Mouse (Mus musculus) limb, embryonic 14.5 days (tissue): Measurements from ENCODE around the gene Lsg1. TPM values are rescaled to one million over a fixed set of nuclear protein-coding genes. Genes with fewer than 3 reads are reported as not detected.

Experiments used
- ATAC-seq: fragments of 200-750 bp; cut with Nextera tagmentation; 2 replicates; pipeline ENCODE4 v1.8.0; 2017; ENCODE audit warnings: low read depth, moderate number of reproducible peaks, moderate TSS enrichment; ENCODE audit not compliant: low FRiP score
- DNase-seq: peaks from one replicate; pipeline ENCODE4 v3.0.0-alpha.2; 2015; ENCODE audit warnings: low spot score
- H3K27ac ChIP-seq: fragments of 300-500 bp; sonication (generic); replicated peaks from 2 replicates; pipeline ENCODE4 v1.5.1; 2014; ENCODE audit warnings: low read depth, mild to moderate bottlenecking, low read length, moderate library complexity, mixed read lengths
- H3K27me3 ChIP-seq: fragments of 300-500 bp; sonication (generic); 2 replicates; pipeline ENCODE4 v1.6.1; 2014; ENCODE audit warnings: low read length, mixed read lengths; ENCODE audit not compliant: control insufficient read depth, insufficient read depth
- H3K36me3 ChIP-seq: fragments of 300-500 bp; sonication (generic); 2 replicates; pipeline ENCODE4 v1.6.1; 2014; ENCODE audit warnings: mild to moderate bottlenecking, low read length, moderate library complexity, mixed read lengths; ENCODE audit not compliant: control insufficient read depth, insufficient read depth
- H3K4me1 ChIP-seq: fragments of 300-500 bp; sonication (generic); 2 replicates; pipeline ENCODE4 v1.6.1; 2014; ENCODE audit warnings: antibody characterized with exemption, low read length, mixed read lengths; ENCODE audit not compliant: control insufficient read depth, insufficient read depth
- H3K4me2 ChIP-seq: fragments of 300-500 bp; sonication (generic); replicated peaks from 2 replicates; pipeline ENCODE4 v1.6.1; 2014; ENCODE audit warnings: low read depth, mild to moderate bottlenecking, low read length, moderate library complexity; ENCODE audit not compliant: severe bottlenecking
- H3K4me3 ChIP-seq: fragments of 300-500 bp; sonication (generic); replicated peaks from 2 replicates; pipeline ENCODE4 v1.5.1; 2014; ENCODE audit warnings: low read length
- H3K9ac ChIP-seq: fragments of 300-500 bp; sonication (generic); 2 replicates; pipeline ENCODE4 v1.6.1; 2014; ENCODE audit warnings: mild to moderate bottlenecking, low read depth, low read length, moderate library complexity; ENCODE audit not compliant: severe bottlenecking
- H3K9me3 ChIP-seq: fragments of 300-500 bp; sonication (generic); 2 replicates; pipeline ENCODE4 v1.6.1; 2016; ENCODE audit warnings: low read length; ENCODE audit not compliant: control insufficient read depth
- POLR2A ChIP-seq: fragments of 200-500 bp; IDR thresholded peaks from 2 replicates; pipeline ENCODE4 v1.8.0; 2012; ENCODE audit warnings: inconsistent platforms, mild to moderate bottlenecking, moderate library complexity, borderline replicate concordance; ENCODE audit not compliant: insufficient read depth, insufficient read length; ENCODE audit errors: extremely low read depth
- WGBS: fragments of 180-500 bp; shearing (Covaris S2); extraction: QIAGEN DNeasy Blood & Tissue Kit; methylation state at CpG from one replicate; pipeline ENCODE4 v1.1.7; 2014; 5-methylcytosine and 5-hydroxymethylcytosine counted together
- polyA plus RNA-seq, 2 experiments: library from polyadenylated mRNA; depleted of rRNA in 1 of 2; stranded (reverse) in 1 of 2; unstranded in 1 of 2; fragments of >200 nt; fragmentation: Nextera tagmentation in 1 of 2; extraction: Ambion mirVana in 1 of 2; gene quantifications; 2 replicates each; pipeline versions ENCODE4 v1.2.1 to v1.2.3; 2012 to 2014

Lsg1 gene
- polyA plus RNA-seq, 2 experiments: 36.3 to 64.2 TPM

- ATAC-seq (no peak), DNase-seq (no peak)
- Histone ChIP-seq H3K4me2 (no peak overlapping the region), H3K9ac (no peak overlapping the region), H3K27ac (no peak overlapping the region), H3K9me3 (no peaks in the 10 kb centered on the region), H3K4me1 (no peaks in the 10 kb centered on the region), H3K36me3 (peaks cover 1% of the 10 kb centered on the region; the same call in 1 of the 2 replicates), H3K27me3 (no peaks in the 10 kb centered on the region), H3K4me3 (no peak overlapping the region)
- WGBS: 37% methylated on average over 7 of the region's 7 CpGs
- no peak for TF ChIP-seq POLR2A
Observed at GRCm38 (mm10) chr16:30590264-30591209, 3.1 kb upstream of the Lsg1 start.

GRCm38 (mm10) chr16:30586935-30587493 lies 378 bp downstream of the Lsg1 start:
- H3K27ac ChIP-seq: peak overlapping the region; percentile 64; the same call in 1 of the 2 replicates

GRCm38 (mm10) chr16:30580765-30581164 lies 6.6 kb downstream of the Lsg1 start:
- peaks cover 95% of the 10 kb centered on the region for H3K36me3 ChIP-seq
- H3K9ac ChIP-seq: no peak overlapping the region
- WGBS: 90% methylated on average over 5 of the region's 5 CpGs
- H3K4me2 ChIP-seq: no peak overlapping the region
- no peak overlapping the region for H3K27ac ChIP-seq
- H3K9me3 ChIP-seq: no peaks in the 10 kb centered on the region
- no peaks in the 10 kb centered on the region for H3K4me1 ChIP-seq
- H3K4me3 ChIP-seq: no peak overlapping the region
- ATAC-seq (no peak), DNase-seq (no peak)
- no peaks in the 10 kb centered on the region for H3K27me3 ChIP-seq
- no peak for TF ChIP-seq POLR2A

More at GRCm38 (mm10) chr16:30586935-30587493, 378 bp downstream of the Lsg1 start:
- no peak for TF ChIP-seq POLR2A
- Histone ChIP-seq H3K36me3 (peaks cover 36% of the 10 kb centered on the region), H3K4me1 (no peaks in the 10 kb centered on the region), H3K4me3 (peak overlapping the region; percentile 78), H3K9me3 (no peaks in the 10 kb centered on the region), H3K9ac (peak overlapping the region; percentile 68), H3K4me2 (peak overlapping the region; percentile 87), H3K27me3 (no peaks in the 10 kb centered on the region)
- peak; percentile 14; the same call in 1 of the 2 replicates for ATAC-seq
- DNase-seq: no peak
- 3% methylated on average over 19 of the region's 19 CpGs for WGBS

GRCm38 (mm10) chr16:30576392-30576791 lies 11.0 kb downstream of the Lsg1 start:
- no peak for DNase-seq
- Histone ChIP-seq H3K4me1 (no peaks in the 10 kb centered on the region), H3K4me3 (no peak overlapping the region), H3K9ac (no peak overlapping the region), H3K9me3 (no peaks in the 10 kb centered on the region), H3K4me2 (no peak overlapping the region), H3K27me3 (no peaks in the 10 kb centered on the region), H3K36me3 (peaks cover 93% of the 10 kb centered on the region), H3K27ac (no peak overlapping the region)
- ATAC-seq: no peak
- TF ChIP-seq POLR2A: no peak
- 85% methylated on average over 1 of the region's 1 CpGs for WGBS

GRCm38 (mm10) chr16:30575815-30576214 lies 11.6 kb downstream of the Lsg1 start:
- Histone ChIP-seq H3K4me3 (no peak overlapping the region), H3K36me3 (peaks cover 94% of the 10 kb centered on the region), H3K9me3 (no peaks in the 10 kb centered on the region), H3K4me2 (no peak overlapping the region), H3K27ac (no peak overlapping the region), H3K27me3 (no peaks in the 10 kb centered on the region), H3K4me1 (no peaks in the 10 kb centered on the region), H3K9ac (no peak overlapping the region)
- TF ChIP-seq POLR2A: no peak
- no peak for ATAC-seq
- WGBS: 87% methylated on average over 7 of the region's 7 CpGs
- DNase-seq: no peak
